Mouse (Mus musculus) thymus, adult 2 months (tissue): Measurements from ENCODE around the gene Fes. TPM values are rescaled to one million over a fixed set of nuclear protein-coding genes. Genes with fewer than 3 reads are reported as not detected.
A peak's percentile ranks its signal among the peaks of the same experiment; 100 is the strongest.

Experiments
- DNase-seq: peaks from one replicate; pipeline ENCODE4 v3.0.0; 2021
- H3K27ac ChIP-seq: fragments of 200-500 bp; 2 replicates; pipeline ENCODE4 v1.5.1; 2012; ENCODE audit warnings: low read length, control low read depth; ENCODE audit not compliant: control insufficient read depth, insufficient read depth
- H3K27me3 ChIP-seq: fragments of 200-500 bp; 2 replicates; pipeline ENCODE4 v1.6.1; 2012; ENCODE audit warnings: mild to moderate bottlenecking, low read length, moderate library complexity, mixed read lengths; ENCODE audit not compliant: control insufficient read depth, insufficient read depth
- H3K36me3 ChIP-seq: fragments of 200-500 bp; 2 replicates; pipeline ENCODE4 v1.6.1; 2012; ENCODE audit warnings: mild to moderate bottlenecking, low read length, moderate library complexity; ENCODE audit not compliant: control insufficient read depth, insufficient read depth
- H3K4me1 ChIP-seq: fragments of 200-500 bp; replicated peaks from 2 replicates; pipeline ENCODE4 v1.6.1; 2012; ENCODE audit warnings: low read length; ENCODE audit not compliant: control insufficient read depth, insufficient read depth
- H3K4me3 ChIP-seq: fragments of 200-500 bp; 2 replicates; pipeline ENCODE4 v1.5.1; 2012; ENCODE audit warnings: mild to moderate bottlenecking, low read length, control low read depth, moderate library complexity; ENCODE audit not compliant: control insufficient read depth, insufficient read depth
- CTCF ChIP-seq: fragments of 200-500 bp; IDR thresholded peaks from 2 replicates; pipeline ENCODE4 v1.5.1; 2012; ENCODE audit warnings: mild to moderate bottlenecking, control low read depth, low read length, moderate library complexity, borderline replicate concordance; ENCODE audit not compliant: control insufficient read depth, poor library complexity, insufficient read depth; ENCODE audit errors: extremely low read depth
- POLR2A ChIP-seq: fragments of 200-500 bp; IDR thresholded peaks from 2 replicates; pipeline ENCODE4 v1.6.1; 2012; ENCODE audit warnings: mild to moderate bottlenecking, low read length, control low read depth, moderate library complexity; ENCODE audit not compliant: control insufficient read depth, poor library complexity, insufficient read depth; ENCODE audit errors: extremely low read depth
- WGBS: fragments of 180-500 bp; shearing (Covaris S2); methylation state at CpG from one replicate; pipeline ENCODE4 v1.1.7; 2018; 5-methylcytosine and 5-hydroxymethylcytosine counted together
- polyA plus RNA-seq: library from polyadenylated mRNA; depleted of rRNA; stranded (reverse); fragments of >200 nt; gene quantifications from 2 replicates; pipeline ENCODE4 v1.2.3, GENCODE M21; 2012

The Fes gene
- polyA plus RNA-seq, 1 experiment = 27.3 TPM

GRCm38 (mm10) chr7:80394600-80394999, 6.9 kb upstream of the Fes start:
- peaks cover 31% of the 10 kb centered on the region for H3K36me3 ChIP-seq
- no peaks in the 10 kb centered on the region for H3K4me1 ChIP-seq
- TF ChIP-seq CTCF (no peak), POLR2A (no peak)
- no peak for DNase-seq
- H3K4me3 ChIP-seq = no peak overlapping the region
- H3K27ac ChIP-seq = no peak overlapping the region
- WGBS = 90% methylated on average over 4 of the region's 4 CpGs
- no peaks in the 10 kb centered on the region for H3K27me3 ChIP-seq

- TF ChIP-seq CTCF (no peak), POLR2A (no peak)
- Histone ChIP-seq H3K4me3 (no peak overlapping the region), H3K36me3 (peaks cover 31% of the 10 kb centered on the region), H3K27me3 (no peaks in the 10 kb centered on the region), H3K4me1 (peaks cover 3% of the 10 kb centered on the region; the same call in 1 of the 2 replicates), H3K27ac (no peak overlapping the region)
- no peak for DNase-seq
- WGBS = 96% methylated on average over 15 of the region's 15 CpGs
Observed at GRCm38 (mm10) chr7:80392119-80392518, 4.4 kb upstream of the Fes start.

GRCm38 (mm10) chr7:80387033-80387632, 613 bp downstream of the Fes start:
- 14% methylated on average over 17 of the region's 17 CpGs for WGBS
- Histone ChIP-seq H3K4me3 (peak overlapping the region; percentile 21), H3K36me3 (peaks cover 16% of the 10 kb centered on the region), H3K27me3 (no peaks in the 10 kb centered on the region; the same call in 1 of the 2 replicates), H3K27ac (no peak overlapping the region), H3K4me1 (peaks cover 10% of the 10 kb centered on the region)
- TF ChIP-seq POLR2A (no peak), CTCF (no peak)
- no peak for DNase-seq

GRCm38 (mm10) chr7:80386235-80386930, 1.4 kb downstream of the Fes start:
- WGBS = 3% methylated on average over 18 of the region's 18 CpGs
- peaks cover 10% of the 10 kb centered on the region for H3K4me1 ChIP-seq

GRCm38 (mm10) chr7:80382919-80383318, 4.8 kb downstream of the Fes start:
- Histone ChIP-seq H3K4me3 (no peak overlapping the region), H3K4me1 (peaks cover 8% of the 10 kb centered on the region), H3K27ac (no peak overlapping the region), H3K27me3 (no peaks in the 10 kb centered on the region; the same call in 1 of the 2 replicates), H3K36me3 (no peaks in the 10 kb centered on the region)
- 94% methylated on average over 11 of the region's 11 CpGs for WGBS
- TF ChIP-seq POLR2A (no peak), CTCF (no peak)
- DNase-seq = no peak

More at GRCm38 (mm10) chr7:80386235-80386930, 1.4 kb downstream of the Fes start:
- Histone ChIP-seq H3K36me3 (peaks cover 9% of the 10 kb centered on the region; the same call in 1 of the 2 replicates), H3K27ac (no peak overlapping the region), H3K4me3 (peak overlapping the region; percentile 21), H3K27me3 (no peaks in the 10 kb centered on the region; the same call in 1 of the 2 replicates)
- DNase-seq = peak; percentile 87
- TF ChIP-seq CTCF (peak; percentile 76; the same call in 1 of the 2 replicates), POLR2A (no peak)

- H3K27ac ChIP-seq = no peak overlapping the region
- WGBS = 79% methylated on average over 13 of the region's 13 CpGs
- H3K4me1 ChIP-seq = peaks cover 19% of the 10 kb centered on the region
- no peak overlapping the region for H3K4me3 ChIP-seq
- H3K36me3 ChIP-seq = no peaks in the 10 kb centered on the region
- peak; percentile 55 for DNase-seq
- TF ChIP-seq POLR2A = no peak
- TF ChIP-seq CTCF = peak; percentile 78; the same call in 1 of the 2 replicates
- no peaks in the 10 kb centered on the region for H3K27me3 ChIP-seq
Observed at GRCm38 (mm10) chr7:80379531-80379930, 8.2 kb downstream of the Fes start.

- Histone ChIP-seq H3K36me3 (no peaks in the 10 kb centered on the region), H3K27me3 (no peaks in the 10 kb centered on the region), H3K4me3 (no peak overlapping the region), H3K4me1 (peaks cover 33% of the 10 kb centered on the region), H3K27ac (no peak overlapping the region)
- peak; percentile 71 for DNase-seq
- 49% methylated on average over 6 of the region's 6 CpGs for WGBS
- TF ChIP-seq POLR2A (no peak), CTCF (no peak)
Observed at GRCm38 (mm10) chr7:80377471-80377870, 10.3 kb downstream of the Fes start.
